Mouse (Mus musculus): Measurements from ENCODE around the gene Dyrk3.
"Not testable (repeated sequence)": the region's sequence is repeated elsewhere in the genome, so short reads cannot be mapped to it uniquely, and the experiment has no call there.

Dyrk3 gene

DNA sequence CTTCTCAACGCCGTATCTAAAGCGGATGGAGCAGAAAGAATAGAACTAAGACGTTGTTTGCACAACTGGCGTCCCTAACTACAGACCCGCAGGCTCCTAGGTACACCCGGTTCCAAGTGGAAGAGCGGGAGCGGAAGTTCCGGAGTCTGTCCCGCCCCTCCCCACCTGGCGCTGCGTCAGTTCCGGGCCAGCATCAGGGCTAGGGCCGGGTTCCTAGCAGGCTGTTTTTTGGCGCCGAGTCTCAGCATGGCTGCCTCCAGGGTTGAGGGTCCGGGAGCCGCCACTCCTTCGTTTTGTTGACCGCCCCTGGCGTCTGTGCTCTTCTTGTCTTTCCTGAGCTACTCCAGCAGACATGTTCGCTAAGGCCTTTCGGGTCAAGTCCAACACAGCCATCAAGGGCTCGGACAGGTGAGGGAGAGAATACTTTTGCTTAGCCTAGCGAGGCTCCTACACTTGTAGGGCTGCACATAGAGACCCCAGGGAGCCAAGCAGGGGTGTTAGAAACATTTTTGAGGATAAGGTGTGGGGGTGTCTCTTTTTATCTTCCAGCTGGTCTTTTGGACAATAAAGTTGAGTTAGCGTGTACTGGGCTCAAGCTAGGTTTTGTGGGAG lies 15.0 kb upstream of the Dyrk3 start, which contains the start of gene Eif2d:
TSS of gene Eif2d (plus strand) at position 164 of the 612 bp plus-strand sequence.
- DNase-seq: peak; percentile 90

DNA sequence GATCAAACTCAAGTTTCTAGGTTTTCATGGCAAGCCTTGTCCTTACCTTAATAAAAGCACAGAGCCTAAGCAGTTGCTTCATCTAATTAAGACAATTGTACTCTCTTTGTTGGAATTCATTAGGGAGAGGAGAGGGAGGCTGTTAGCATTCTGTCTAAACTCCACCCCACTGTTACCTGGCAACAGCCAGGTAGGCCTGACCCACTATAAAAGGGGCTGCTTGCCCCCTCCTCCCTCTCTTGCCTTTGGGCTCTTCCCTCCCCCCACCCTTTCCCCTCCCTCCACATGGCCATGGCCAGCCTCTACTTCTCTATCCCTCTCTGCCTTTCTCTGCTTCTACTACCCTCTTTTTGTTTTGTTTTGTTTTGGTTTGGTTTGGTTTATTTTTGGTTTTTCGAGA lies 11.4 kb upstream of the Dyrk3 start:
- no peak for DNase-seq

DNA sequence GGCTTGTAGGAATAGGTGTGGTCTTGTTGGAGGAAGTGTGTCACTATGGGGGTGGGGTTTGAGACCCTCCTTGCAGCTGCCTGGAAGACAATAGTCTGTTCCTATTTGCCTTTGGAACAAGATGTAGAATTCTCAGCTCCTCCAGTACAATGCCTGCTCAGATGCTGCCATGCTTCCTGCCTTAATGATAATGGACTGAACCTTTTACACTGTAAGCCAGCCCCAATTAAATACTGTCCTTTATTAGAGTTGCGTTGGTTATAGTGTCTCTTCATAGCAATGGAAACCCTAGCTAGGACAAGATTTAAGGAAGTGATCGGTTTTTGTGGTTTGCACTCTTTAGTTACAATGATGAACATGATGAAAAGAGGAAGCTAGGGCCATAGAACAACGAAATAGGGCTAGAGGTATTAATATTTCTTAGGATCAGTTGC lies 8.1 kb upstream of the Dyrk3 start:
- no peak for DNase-seq

DNA sequence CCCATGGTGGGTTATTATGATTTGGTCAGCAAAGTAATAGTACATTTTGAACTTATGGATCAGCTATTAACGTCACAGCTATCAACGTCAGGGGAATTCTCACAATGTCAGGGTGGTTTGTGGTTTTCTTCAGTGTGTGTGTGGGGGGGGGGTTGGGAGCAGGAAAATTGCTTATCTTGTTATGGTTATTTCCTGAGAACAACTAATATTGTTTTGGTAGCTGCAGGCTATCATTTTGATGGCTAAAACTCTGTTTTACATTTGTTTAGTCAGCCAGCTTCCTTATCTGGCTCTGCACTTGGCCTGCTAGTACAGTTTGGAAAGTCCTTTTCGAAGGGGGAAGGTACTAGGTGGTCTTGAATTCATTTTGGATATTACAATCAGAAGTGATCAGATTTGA lies 7.1 kb upstream of the Dyrk3 start:
- not testable (repeated sequence) for DNase-seq

DNA sequence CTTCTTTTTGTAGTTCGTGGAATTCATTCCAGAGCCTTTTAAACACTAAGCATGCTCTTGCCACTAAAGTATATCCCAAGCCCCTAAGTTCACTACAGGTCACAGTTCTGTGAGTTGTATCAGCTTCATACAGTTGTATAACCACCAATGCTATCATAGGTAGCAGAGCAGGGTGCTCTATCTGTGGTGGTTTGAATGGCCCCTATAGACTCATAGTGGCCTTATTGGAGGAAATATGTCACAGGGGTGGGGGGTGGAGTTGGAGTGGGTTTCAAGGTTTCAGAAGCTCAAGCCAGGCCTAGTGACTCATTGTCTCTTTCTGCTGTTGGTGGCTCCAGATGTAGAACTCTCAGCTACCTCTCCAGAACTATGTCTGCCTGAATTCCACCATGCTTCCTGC lies 4.3 kb upstream of the Dyrk3 start:
- DNase-seq: no peak

DNA sequence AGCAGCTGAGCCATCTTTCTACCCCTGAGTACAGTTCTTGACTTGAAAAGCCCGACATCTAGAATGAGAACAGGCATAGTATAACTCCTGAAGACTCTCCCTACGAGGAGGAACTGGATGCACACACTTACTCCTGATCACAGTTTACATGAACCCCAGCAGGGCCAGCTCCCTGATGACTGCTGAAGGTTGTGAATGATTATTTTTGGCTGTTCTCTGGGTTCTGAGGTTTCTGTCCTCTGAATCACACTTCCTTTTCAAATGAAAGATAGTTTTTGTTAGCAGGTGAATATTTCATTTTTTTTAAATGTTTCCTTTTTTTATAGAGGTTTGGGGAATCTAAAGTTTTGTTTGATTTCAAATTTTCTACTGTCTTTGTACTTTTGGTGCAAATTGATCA lies 3.3 kb upstream of the Dyrk3 start:
- DNase-seq: no peak

DNA sequence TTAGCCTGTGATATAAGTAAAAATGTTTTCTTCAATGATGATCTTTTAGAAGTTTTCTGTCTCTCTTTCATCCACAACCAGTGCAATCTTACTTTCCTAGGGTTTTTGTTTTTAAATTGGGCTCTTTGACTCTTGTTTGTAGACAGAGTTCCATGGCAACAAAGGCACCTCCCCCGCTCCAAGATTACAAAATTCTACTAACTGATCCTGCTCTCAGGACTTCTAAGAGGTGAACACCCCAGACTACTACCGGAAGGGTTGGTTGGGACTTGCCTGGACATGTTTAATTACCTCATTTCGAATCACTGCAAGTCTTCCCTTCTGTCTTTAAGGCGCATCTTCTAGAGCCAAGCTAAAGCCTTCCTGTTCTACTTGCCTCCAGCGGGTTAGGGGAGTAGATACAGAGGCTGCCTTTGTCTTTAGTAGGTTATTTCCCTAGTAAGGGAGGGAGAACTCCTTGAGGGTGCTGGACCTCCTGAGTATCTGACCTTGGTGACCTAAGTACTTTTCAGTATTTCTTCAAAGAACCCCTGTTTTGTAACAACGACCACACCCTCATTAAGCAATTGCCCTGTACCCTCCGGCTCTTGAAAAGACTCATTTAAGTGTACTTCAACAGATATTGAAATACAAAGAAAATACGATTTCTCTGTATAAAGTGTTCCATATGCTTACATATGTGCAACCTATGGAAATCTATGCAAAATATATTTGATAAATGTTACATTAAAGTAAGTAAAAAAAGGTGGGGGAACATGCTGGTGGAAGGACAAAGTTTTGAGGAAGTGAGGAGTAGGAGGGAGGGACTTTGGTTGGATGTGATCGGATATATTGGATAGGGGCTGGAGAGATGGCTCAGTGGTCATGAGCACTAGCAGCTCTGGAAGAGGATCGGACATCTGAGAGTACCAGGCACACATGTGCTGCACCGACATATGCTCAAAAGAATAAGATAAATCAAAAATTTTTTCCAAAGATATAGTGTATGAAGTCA lies 1.3 kb upstream of the Dyrk3 start:
- peak; percentile 30 for DNase-seq

DNA sequence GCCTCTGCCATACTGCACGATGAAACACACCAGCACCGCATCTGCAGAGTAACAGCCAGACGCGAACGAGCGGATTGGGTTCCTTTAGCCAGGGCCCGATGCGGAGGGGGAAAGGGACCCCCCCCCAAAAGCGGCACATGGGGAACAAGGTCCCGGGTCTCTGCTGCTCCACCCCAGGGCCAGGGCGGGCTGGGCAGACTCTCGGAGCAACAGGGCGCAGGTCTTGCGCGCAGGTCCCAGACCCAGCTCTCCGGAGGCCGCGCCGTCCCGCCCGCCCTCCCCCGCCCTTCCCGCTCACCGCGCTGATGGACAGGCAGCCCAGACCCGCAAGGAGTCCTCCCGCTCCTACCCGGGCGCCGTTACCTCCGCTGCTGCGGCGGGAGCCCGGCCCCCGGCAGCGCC lies 422 bp downstream of the Dyrk3 start:
- no peak for DNase-seq

DNA sequence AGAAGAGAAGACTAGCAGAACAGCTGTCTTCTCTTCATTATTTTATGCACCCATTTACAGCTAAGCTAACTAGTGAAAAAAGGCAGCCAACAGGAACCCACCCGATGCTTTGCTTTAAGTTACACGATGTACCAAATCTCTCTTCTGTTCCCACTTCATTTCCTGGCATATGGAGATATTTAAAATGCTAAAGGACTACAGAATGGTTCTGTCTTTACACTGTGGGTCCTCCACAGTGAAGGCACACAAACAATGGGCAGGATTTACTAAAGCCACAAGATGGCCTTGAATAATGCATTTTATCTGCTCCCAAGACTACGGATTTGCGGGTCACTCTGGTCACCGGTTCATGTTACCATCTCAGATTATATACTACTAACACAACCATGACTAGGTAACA lies 1.0 kb downstream of the Dyrk3 start:
- DNase-seq: no peak

DNA sequence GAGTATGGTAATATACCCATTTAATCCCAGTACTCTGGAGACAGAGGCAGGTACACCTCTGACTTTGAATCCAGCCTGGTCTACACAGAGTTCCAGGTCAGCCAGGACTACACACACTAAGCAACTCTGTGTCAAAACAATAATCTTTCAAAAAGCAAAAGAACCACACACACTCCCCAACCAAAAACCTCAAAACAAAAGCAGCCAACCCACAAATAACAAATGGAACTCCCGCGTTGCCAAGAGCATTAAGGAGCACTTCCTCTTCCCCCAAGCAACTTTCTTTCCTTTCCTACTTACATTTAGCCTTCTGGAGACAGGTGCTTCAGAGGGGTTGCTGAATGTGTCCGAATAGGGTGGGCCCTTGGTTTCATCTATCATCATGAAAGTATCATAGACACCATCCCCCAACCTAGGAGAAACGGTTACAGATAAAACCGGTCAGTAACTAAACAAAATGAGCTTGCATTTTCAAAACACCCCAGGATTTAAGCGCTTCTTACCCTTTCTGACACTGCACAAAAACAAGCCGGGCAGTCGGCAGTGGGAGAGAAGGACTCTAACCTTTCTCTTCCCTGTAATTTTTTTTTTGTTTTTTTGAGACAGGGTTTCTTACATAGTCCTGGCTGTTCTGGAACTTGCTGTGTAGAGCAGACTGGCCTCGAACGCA lies 2.0 kb downstream of the Dyrk3 start:
- no peak for DNase-seq

DNA sequence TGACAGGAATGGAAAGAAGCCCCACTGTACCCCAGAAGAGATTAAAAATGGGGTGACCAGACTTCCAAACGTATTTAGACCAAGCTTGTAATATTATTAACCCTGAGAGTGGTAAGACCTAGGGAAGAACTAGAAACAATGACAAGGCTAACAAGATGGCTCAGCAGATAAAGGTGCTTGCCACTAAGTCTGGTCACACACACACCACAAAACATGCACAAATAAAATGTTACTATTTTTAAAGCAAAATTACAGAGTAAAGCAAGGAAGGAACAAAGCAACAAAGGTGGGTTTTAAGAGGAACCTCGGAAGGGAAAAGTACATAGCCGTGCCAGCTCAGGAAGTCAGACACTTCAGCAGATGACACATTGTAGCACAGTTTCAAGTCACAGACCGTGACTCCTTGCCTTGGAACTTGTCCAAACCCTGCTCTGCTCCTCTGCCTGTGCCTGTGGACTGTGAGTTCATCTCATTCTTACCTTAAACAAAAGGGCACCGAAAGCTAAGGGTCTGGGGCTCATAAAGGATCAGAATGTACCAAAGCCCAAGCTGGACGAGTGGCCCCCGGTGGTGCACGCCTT lies 3.1 kb downstream of the Dyrk3 start:
- DNase-seq: peak; percentile 26

DNA sequence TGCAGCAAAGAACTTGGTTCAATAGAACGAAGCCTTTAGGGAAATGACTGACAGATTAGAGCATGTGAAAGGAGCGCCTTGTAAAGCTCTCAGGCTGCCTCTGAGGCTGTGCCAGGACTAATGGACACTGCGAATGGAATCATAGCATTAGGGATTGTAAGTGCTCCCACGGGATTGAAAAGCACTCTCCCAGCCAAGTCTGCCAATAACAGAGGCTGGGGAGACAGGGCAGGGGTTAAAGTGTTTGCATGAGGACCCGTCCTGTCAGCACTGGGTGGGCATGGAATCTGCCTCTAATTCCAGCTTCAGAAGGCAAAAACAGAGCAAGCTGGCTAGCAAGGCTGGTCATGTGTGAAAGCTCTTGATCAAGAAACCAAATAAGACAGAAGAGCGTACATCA lies 3.9 kb downstream of the Dyrk3 start:
- DNase-seq: no peak

DNA sequence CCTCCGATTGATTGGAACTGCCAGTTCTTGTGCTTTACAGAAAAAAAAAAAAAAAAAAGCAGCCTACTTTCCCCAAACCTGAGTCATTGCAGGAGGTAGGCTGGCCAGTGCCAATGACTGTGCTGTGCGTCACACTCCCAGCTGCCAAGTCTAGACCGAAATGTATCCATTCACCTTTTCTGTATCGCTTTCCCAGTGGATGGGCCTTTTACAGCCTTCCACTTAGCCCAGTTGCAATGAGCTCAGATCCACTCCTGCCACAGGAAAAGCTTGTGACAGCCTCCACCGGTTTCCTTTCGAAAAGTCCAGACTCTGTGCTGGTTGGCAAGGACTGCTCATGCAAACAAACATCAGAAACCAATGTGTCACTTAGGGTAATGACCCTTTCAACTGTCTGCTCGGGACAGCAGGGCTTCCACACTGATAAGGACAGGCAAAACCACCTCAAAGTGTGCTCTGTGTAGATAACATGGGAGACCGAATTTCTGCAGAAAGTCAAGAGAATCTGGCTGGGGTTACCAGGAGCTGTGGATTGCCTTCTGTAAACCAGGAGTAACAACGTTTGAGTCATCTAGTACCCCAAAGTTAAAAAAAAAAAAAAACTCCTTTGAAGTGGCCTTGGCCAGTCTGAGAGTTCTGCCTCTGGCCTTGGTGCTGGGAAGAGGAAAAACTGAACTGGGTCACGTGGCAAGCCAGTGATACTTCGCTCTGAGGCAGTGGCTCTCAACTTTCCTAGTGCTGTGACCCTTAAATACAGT lies 12.0 kb downstream of the Dyrk3 start:
- no peak for DNase-seq

DNA sequence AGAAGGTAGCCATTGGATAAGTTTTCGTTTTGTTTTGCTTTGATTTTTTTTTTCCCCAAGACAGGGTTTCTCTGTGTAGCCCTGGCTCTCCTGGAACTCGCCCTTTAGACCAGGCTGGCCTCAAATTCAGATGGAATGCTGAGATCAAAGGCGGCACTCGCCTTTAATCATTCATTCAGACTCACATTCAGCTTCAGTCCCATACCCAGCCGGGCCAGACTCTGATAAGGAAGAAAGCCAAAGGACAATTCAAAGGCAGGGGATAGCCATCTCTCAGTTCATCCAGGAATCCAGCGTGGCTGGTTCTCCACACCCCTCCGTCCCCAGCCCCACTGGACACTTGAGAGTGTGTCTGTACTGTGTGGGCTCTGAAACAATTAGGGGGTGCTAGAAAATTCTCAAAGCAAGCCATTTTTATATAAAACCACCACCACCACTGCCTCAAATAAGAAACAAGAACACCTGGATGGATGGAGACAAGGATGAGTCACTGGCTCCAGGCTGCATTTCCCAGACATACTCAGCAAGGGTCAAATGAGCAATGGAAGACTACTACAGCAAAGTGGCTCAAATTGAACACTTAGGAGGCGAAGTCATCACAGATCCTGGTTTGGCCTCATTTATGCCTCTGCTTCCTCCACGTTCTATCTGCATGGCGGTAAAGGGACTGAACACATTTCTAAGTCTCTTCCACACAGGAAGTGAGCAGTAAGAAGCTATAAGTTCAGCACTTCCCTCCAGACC lies 14.4 kb downstream of the Dyrk3 start:
- DNase-seq: no peak

DNA sequence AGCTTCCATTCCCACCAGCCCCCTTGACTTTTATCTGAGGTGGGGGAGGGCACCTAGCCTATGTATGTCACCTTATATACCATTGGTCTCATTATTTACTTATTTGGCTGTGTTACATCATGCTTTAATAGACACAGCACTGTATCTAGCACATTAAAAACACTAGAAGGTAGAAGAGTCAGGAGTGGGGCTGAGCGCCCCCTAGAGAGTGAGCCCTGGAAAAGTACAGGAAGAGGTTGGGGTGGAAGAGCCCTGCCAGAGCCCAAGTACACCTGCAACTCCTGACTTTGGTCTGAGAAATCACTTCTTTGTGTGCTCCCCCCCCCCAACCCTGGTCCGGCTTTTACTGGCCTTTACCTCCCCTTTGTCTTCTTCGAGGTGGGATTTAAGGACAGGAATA lies 16.2 kb downstream of the Dyrk3 start:
- no peak for DNase-seq

DNA sequence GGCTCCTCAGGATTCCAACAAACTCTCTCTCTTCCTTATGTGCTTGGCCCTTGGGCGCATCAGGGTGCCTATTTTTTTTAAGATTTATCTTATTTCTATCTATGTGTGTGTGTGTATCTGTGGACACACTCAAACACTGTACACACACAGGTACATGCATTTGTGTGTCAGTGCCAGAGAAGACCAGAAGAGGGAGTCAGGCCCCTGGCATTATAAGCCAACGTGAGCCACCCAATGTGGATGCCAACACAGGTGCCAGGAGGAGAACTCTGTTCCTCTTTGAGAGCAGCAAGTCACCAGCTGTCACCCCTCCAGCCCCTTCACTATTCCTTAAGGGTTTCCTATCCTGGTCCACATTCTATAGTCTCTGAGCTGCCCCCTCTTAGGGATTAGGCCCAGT lies 19.1 kb downstream of the Dyrk3 start:
- DNase-seq: peak; percentile 56

DNA sequence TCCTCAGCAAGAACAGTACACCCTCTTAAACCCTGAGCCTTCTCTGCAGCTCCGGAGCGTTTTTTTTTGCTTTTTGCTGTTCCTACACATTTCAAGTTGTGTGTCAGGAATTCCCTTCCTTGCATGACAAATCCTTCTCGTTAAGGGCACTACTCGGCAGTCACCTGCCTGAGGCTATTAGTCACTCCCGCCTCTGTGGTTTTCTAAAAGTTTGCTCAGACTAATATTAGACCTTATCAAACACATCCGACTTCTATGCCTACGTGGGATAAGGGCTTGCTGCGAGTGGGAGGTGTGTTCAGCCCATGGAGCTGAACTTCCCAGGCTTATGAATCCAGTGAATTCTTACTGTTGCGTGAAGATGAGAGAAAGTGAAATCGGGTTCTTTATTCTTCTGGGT lies 19.6 kb downstream of the Dyrk3 start:
- no peak for DNase-seq

DNA sequence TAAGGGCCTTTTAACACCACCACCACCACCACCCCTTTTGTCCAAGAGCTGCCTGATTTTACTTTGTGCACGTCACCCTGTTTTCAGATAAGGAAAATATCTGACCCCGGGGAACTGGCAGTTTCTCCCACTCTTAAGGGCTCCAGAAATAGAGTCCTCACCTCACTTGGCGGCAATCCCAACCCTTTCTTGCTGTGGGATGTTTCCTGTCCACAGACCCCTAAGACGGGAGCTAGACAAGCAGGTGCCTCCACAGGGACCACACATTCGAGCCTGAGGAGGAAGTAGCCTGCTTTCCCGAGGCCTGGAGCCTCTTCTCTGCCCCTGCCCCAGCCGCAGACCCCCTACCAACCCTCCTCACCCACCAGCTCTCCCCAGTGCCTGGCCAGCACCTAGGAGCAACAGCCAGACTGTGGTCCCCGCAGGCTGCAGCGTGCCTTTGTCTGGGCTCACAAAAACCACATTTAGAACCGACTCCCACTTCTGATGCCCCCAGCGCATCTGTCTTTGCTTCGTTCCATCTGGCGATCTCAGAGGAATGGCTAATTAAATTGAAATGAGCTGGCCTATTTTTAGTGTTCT lies 21.6 kb downstream of the Dyrk3 start:
- DNase-seq: no peak

DNA sequence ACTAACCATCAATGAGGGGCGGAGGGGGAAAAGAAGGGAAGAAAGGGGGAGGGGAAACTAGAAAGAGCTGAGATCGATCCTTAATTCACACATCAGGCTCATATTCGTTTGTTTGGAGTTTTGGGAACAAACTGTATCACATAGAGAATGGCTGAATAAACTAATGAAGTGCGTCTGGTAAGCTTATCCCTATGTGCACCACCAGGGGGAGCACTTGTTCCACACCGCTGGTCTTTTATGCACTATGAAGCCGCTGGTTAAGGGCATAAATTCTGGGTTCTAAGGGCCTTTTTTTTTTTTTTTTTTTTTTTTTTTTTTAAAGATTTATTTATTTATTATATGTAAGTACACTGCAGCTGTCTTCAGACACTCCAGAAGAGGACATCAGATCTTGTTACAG lies 22.2 kb downstream of the Dyrk3 start:
- peak; percentile 81 for DNase-seq

DNA sequence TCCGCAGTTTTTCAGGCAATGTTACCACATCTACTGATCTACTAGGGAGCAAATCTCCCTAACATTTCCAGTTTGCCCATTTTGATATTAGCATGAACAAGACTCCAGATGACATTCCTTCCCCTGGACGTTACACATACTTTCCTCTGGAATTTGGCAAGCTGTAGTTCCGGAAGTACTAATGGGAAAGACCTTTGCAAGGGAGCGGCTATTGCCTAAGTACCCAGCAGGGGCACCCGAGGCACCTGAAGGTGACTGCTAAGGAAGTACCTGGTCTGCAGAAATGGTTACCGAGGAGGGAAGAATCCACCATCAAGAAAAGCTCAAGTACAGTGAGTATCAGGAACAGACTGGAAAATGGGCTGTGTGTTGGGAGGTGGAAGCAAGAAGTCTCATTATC lies 25.6 kb downstream of the Dyrk3 start:
- peak; percentile 65 for DNase-seq

DNA sequence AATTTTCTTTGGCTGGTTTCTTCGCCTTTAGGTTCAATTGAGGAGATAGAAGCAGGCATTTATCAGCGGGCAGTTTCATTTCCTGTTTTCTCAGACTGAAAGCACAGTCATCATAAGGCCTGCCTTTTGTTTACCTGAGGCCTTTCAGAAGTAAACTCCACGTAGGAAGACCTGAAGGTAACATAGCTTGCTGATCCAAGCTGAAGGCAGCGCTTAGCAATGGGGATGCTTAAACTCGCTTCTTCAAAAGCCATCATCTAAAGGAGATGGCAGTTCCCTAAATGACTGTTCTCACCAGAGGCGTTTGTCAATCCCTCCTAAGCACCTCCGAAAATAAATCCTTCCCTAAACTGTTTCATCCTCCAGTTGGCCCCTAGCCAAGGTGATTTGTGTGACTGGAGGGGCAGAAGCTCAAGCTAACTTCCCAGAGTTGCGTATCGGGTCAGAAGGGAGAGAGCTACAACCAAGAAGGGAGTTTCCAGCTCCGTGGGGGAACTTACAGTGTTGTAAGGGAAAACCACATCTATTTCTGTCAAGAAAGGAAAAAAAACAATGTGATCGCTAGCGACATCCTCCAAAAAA lies 27.5 kb downstream of the Dyrk3 start:
- DNase-seq: peak; percentile 55
